Mouse (Mus musculus) lung, postnatal 0 days (tissue): ENCODE data around the gene 2310061I04Rik.

Experiments
- CTCF ChIP-seq: IDR thresholded peaks from 2 replicates; pipeline ENCODE4 v1.5.1; 2016; ENCODE audit warnings: antibody characterized with exemption, mild to moderate bottlenecking
- EP300 ChIP-seq: IDR thresholded peaks from 2 replicates; pipeline ENCODE4 v1.6.1; 2016; ENCODE audit warnings: antibody characterized with exemption, mild to moderate bottlenecking, control low read depth

DNA sequence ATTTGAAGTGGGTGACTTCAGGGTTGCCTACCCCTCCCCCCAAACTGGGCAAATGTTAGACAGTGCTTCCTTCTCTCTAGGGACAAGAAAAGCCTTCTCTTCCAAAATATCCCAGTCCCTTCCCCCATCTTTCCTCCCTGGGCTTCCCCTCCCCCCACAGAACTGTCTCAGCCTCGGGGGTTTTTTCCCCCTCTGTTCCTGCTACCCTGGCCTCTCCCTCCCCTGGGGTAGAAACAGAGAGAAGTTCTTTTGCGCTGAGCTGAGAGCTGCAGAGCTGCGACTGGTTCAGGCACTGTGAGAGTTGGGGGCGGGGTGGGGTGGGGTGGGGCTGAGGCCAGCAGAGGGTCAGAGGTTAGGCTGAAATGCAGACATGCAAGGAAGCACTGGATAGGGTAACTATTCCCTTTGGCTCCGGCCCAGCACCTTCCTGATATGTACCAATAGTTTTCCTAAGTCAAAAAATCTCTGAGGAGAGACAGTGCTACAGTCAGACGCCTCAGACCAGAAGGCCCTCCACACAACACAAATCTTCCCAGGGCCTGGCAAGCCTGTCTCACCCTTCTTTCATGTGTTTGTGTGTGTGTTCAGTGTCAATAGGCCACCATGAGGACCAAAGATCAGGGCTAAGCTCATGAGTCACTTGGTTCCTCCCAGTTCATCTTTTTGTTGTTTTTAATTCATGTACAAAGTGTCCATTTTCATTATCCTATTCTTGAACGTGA lies 27.7 kb downstream of the 2310061I04Rik start:
- TF ChIP-seq EP300 (peak; percentile 9; the same call in 1 of the 2 replicates), CTCF (no peak)
